Mouse (Mus musculus) layer of hippocampus, adult 11-12 months (tissue): Measurements from ENCODE around the gene Slc28a1.

ENCODE experiments used
- DNase-seq: peaks from one replicate; pipeline ENCODE4 v3.0.0; 2022; ENCODE audit warnings: low spot score

Gene Slc28a1

DNA sequence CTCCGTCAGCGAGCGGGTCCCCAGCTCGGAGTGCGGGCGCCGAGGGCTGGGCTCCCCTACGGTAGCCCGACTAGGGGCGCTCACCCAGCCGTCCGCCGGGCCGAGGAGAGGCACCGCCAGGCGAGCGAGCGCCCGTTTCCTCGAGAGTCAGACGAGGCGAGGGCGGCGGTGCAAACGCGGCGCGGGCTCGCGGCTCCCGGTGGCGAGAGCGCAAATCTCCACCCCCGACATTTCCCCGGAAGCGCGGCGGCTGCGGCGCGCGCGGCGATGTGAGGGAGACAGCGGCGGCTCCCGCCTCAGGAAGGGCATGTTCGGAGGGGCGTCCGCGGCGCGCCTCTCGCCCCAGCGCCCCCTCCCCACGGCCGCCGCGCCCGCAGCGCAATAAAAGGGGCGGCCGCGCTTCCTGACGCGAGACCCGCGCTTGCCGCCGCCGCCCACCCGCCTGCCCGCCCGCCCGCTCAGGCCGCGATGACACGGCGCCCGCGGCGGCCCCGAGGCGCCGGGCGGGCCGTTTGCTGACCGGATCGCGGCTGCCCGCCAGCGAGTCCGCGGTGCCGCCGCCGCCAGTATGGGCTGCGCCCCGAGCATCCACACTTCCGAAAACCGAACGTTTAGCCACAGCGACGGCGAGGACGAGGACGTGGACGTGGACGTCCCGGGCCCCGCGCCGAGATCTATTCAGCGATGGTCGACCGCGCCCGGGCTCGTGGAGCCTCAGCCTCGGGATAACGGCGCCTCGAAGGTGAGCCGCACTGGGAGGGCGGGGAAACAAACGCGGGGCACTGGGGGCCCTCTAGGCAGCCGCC is 99.0 kb downstream of the Slc28a1 start, which contains the start of gene Pde8a:
Pde8a (plus strand) TSS at position 250 of the 806 bp plus-strand sequence.
- no peak for DNase-seq

DNA sequence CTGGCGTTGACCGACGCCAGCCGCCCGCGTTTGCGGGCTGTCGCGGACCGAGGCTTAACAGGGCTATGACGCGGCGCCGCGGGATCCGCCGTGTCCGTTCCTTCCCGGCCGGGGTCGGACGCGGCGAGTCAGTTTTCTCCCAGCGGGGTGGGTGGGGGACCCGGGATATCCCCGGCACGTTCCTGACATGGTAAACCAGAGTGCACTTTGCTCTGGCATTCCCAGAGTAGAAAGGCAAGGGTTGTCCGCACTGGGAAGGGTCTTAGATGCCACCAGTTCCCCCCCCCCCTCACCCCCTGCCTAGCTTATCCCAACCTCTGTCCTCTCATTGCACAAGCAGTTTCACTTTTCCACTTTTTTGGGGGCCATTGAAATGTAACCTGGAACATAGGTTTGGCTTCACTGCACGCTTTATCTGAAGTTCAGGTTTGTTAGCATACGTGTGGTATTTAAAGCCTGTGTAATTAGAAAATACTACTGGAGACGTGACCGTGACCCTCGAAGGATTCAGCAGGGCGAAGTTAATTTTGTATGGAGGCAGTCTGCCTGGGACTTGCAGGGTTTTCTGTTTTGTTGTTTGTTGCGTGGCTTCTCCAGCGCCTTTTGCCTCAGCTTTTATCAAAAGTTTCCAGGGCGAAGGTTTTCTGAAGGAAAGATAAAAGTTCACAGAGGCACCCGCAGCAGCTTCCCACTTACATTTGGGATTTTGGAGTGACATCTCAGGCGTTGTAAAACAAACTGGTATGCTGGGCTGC is 99.7 kb downstream of the Slc28a1 start:
- no peak for DNase-seq

DNA sequence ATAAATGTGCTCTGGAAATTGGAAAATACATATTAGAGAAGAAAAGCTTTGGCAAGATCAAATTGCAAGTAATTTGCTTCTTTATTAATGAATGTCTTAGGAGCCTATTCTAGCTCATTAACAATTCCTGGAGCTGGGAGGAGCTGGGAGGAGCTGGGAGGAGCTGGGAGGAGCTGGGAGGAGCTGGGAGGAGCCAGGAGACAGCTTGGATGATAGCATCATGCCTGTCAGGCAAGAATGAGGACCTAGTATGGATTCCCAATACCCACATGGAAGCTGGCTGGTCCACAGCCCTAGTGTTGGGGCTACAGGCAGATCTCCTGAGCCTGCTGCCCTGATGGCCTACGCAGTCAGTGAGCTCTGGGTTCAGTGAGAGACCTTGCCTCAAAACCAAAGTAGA is 101.4 kb downstream of the Slc28a1 start:
- no peak for DNase-seq

DNA sequence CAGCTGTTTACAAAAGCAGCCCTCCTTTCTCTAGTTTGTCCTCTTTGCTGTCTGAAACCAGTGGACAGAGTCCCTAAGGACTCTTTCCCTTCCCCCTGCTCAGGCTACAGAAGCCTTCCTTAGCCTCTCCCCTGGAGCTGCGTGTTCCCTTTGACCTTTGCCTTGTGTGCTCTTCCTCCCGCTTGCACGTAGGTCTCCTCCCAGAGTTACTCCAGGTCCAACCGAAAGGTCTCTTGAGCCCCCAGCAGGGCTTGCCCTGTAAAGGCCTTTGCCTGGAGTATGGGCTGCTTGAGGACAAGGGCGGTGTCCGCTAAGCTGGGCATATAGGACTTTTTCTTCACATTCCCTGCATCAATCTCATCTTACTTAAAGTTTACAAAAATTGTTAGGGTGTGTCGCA is 104.7 kb downstream of the Slc28a1 start:
- no peak for DNase-seq
